Mouse (Mus musculus) activated CD4-positive, CD25-positive, alpha-beta regulatory T cell, adult 9 weeks (primary cell): ENCODE data around the gene Hao1. TPM values are rescaled to one million over a fixed set of nuclear protein-coding genes. Genes with fewer than 3 reads are reported as not detected.

Experiments used
- polyA plus RNA-seq: library from polyadenylated mRNA; unstranded; fragments of 100-300 nt; shearing (Covaris generic); gene quantifications from one replicate; pipeline ENCODE4 v1.2.1, GENCODE M21; 2017

Gene Hao1
- not detected for polyA plus RNA-seq

DNA sequence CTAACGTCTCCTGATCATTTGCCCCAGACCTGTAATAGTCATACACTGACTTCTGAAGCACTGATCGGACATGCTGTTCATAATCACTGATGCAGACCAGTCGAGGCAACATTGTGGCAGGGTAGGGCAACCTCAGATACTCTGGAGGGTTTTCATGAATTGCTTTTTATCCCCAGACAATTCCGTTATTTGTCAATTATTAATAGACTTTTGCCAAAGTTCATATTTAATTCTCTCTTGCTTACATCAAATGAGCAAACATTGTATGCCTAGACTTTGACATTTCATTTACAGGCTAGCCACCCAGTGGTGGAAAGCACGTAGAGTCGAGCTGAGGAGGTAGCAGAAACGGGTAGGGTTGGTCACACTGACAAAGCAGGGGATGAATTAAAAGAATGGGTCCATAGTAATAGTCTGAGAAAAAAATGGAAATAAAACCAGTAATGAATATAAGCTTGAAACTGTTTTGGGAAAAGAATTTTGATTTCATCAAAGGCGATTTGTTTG, at the start of gene Hao1:
Gene Hao1 (minus strand): TSS at position 148 of the 507 bp plus-strand sequence.

Other genes with a start within 250 kb of the Hao1 start
- gene Tmx4, start 89.8 kb upstream of the Hao1 start, polyA plus RNA-seq, result 26.2 TPM
- not detected for gene Plcb1, start 231.7 kb upstream of the Hao1 start, polyA plus RNA-seq